Mouse (Mus musculus) forebrain, postnatal 0 days (tissue): ENCODE measurements around the gene Pmp22. TPM values are rescaled to one million over a fixed set of nuclear protein-coding genes. Genes with fewer than 3 reads are reported as not detected.

Source experiments
- ATAC-seq: fragments of 200-750 bp; cut with Nextera tagmentation; 2 replicates; pipeline ENCODE4 v1.8.0; 2017; ENCODE audit warnings: mild to moderate bottlenecking, moderate library complexity
- DNase-seq: peaks from one replicate; pipeline ENCODE4 v3.0.0-alpha.2; 2015
- H3K27ac ChIP-seq: fragments of 300-500 bp; sonication (generic); 2 replicates; pipeline ENCODE4 v1.5.1; 2014; ENCODE audit warnings: low read depth, mild to moderate bottlenecking, antibody characterized with exemption, low read length, moderate library complexity, mixed read lengths
- H3K27me3 ChIP-seq: fragments of 300-500 bp; sonication (generic); 2 replicates; pipeline ENCODE4 v1.6.1; 2014; ENCODE audit warnings: mild to moderate bottlenecking, low read length, mixed read lengths; ENCODE audit not compliant: insufficient read depth
- H3K36me3 ChIP-seq: fragments of 300-500 bp; sonication (generic); 2 replicates; pipeline ENCODE4 v1.6.1; 2014; ENCODE audit warnings: mild to moderate bottlenecking, moderate library complexity; ENCODE audit not compliant: insufficient read depth
- H3K4me1 ChIP-seq: fragments of 300-500 bp; sonication (generic); 2 replicates; pipeline ENCODE4 v1.6.1; 2014; ENCODE audit warnings: antibody characterized with exemption; ENCODE audit not compliant: insufficient read depth
- H3K4me2 ChIP-seq: fragments of 300-500 bp; sonication (generic); 2 replicates; pipeline ENCODE4 v1.6.1; 2014; ENCODE audit warnings: low read depth, mild to moderate bottlenecking, moderate library complexity
- H3K4me3 ChIP-seq: fragments of 300-500 bp; sonication (generic); 2 replicates; pipeline ENCODE4 v1.5.1; 2014; ENCODE audit warnings: low read depth, low read length, mixed read lengths
- H3K9ac ChIP-seq: fragments of 300-500 bp; sonication (generic); 2 replicates; pipeline ENCODE4 v1.6.1; 2014; ENCODE audit warnings: mild to moderate bottlenecking
- H3K9me3 ChIP-seq: fragments of 300-500 bp; sonication (generic); 2 replicates; pipeline ENCODE4 v1.6.1; 2016; ENCODE audit warnings: low read length
- CTCF ChIP-seq: sonication (generic); IDR thresholded peaks from 2 replicates; pipeline ENCODE4 v1.5.1; 2016; ENCODE audit warnings: antibody characterized with exemption, control low read depth, low read depth
- WGBS: fragments of 180-500 bp; shearing (Covaris S2); extraction: QIAGEN DNeasy Blood & Tissue Kit; methylation state at CpG from one replicate; pipeline ENCODE4 v1.1.7; 2014; 5-methylcytosine and 5-hydroxymethylcytosine counted together
- polyA plus RNA-seq: library from polyadenylated mRNA; unstranded; fragments of >200 nt; fragmentation: Nextera tagmentation; extraction: Ambion mirVana; gene quantifications from 2 replicates; pipeline ENCODE4 v1.2.1, GENCODE M21; 2015
- total RNA-seq: library from RNA; depleted of rRNA; stranded (reverse); fragments of >200 nt; gene quantifications from 2 replicates; pipeline ENCODE4 v1.2.3, GENCODE M21; 2014

Pmp22 gene
- total and polyA plus RNA-seq, 2 experiments from 2014 or later = 31.7 to 33.5 TPM

- ATAC-seq (no peak), DNase-seq (no peak)
- Histone ChIP-seq H3K4me2 (no peak overlapping the region), H3K27ac (no peak overlapping the region), H3K36me3 (no peaks in the 10 kb centered on the region), H3K9me3 (no peaks in the 10 kb centered on the region), H3K27me3 (no peaks in the 10 kb centered on the region), H3K9ac (no peak overlapping the region), H3K4me3 (no peak overlapping the region), H3K4me1 (no peaks in the 10 kb centered on the region)
- TF ChIP-seq CTCF = no peak
- WGBS = 86% methylated on average over 8 of the region's 8 CpGs
Measured at GRCm38 (mm10) chr11:63094496-63094895, 34.3 kb upstream of the Pmp22 start.

GRCm38 (mm10) chr11:63098016-63098415 lies 30.8 kb upstream of the Pmp22 start:
- DNase-seq = no peak
- Histone ChIP-seq H3K4me1 (no peaks in the 10 kb centered on the region), H3K27ac (no peak overlapping the region), H3K9ac (no peak overlapping the region), H3K27me3 (no peaks in the 10 kb centered on the region), H3K36me3 (no peaks in the 10 kb centered on the region), H3K9me3 (no peaks in the 10 kb centered on the region), H3K4me3 (no peak overlapping the region), H3K4me2 (no peak overlapping the region)
- TF ChIP-seq CTCF = no peak
- WGBS = 87% methylated on average over 3 of the region's 3 CpGs
- ATAC-seq = no peak

- DNase-seq (no peak), ATAC-seq (no peak)
- Histone ChIP-seq H3K36me3 (no peaks in the 10 kb centered on the region), H3K4me1 (no peaks in the 10 kb centered on the region), H3K27me3 (no peaks in the 10 kb centered on the region), H3K27ac (no peak overlapping the region), H3K4me2 (no peak overlapping the region), H3K9ac (no peak overlapping the region), H3K9me3 (no peaks in the 10 kb centered on the region), H3K4me3 (no peak overlapping the region)
- WGBS = 86% methylated on average over 3 of the region's 3 CpGs
- TF ChIP-seq CTCF = no peak
Measured at GRCm38 (mm10) chr11:63099390-63099789, 29.4 kb upstream of the Pmp22 start.

GRCm38 (mm10) chr11:63103256-63103655 lies 25.5 kb upstream of the Pmp22 start:
- 89% methylated on average over 7 of the region's 7 CpGs for WGBS
- ATAC-seq (no peak), DNase-seq (no peak)
- no peaks in the 10 kb centered on the region for H3K36me3 ChIP-seq
- TF ChIP-seq CTCF = no peak
- H3K4me2 ChIP-seq = no peak overlapping the region
- H3K27ac ChIP-seq = no peak overlapping the region
- H3K9ac ChIP-seq = no peak overlapping the region
- H3K4me3 ChIP-seq = no peak overlapping the region
- H3K4me1 ChIP-seq = no peaks in the 10 kb centered on the region
- no peaks in the 10 kb centered on the region for H3K9me3 ChIP-seq
- H3K27me3 ChIP-seq = no peaks in the 10 kb centered on the region

GRCm38 (mm10) chr11:63104026-63104425 lies 24.8 kb upstream of the Pmp22 start:
- Histone ChIP-seq H3K9ac (no peak overlapping the region), H3K27ac (no peak overlapping the region), H3K4me2 (no peak overlapping the region), H3K27me3 (no peaks in the 10 kb centered on the region), H3K9me3 (no peaks in the 10 kb centered on the region), H3K4me1 (no peaks in the 10 kb centered on the region), H3K4me3 (no peak overlapping the region), H3K36me3 (no peaks in the 10 kb centered on the region)
- 88% methylated on average over 2 of the region's 2 CpGs for WGBS
- DNase-seq = no peak
- no peak for TF ChIP-seq CTCF
- no peak for ATAC-seq

- DNase-seq (no peak), ATAC-seq (0 out of 2 replicates have a peak, but pooled peaks have one; percentile 20)
- Histone ChIP-seq H3K4me3 (no peak overlapping the region), H3K27me3 (no peaks in the 10 kb centered on the region), H3K36me3 (no peaks in the 10 kb centered on the region), H3K27ac (no peak overlapping the region), H3K9ac (no peak overlapping the region), H3K4me2 (no peak overlapping the region), H3K4me1 (no peaks in the 10 kb centered on the region), H3K9me3 (no peaks in the 10 kb centered on the region)
- no peak for TF ChIP-seq CTCF
- WGBS = 52% methylated on average over 1 of the region's 1 CpGs
Measured at GRCm38 (mm10) chr11:63109230-63109775, 19.5 kb upstream of the Pmp22 start.

GRCm38 (mm10) chr11:63110329-63110728 lies 18.5 kb upstream of the Pmp22 start:
- H3K36me3 ChIP-seq = no peaks in the 10 kb centered on the region
- no peak for TF ChIP-seq CTCF
- no peak overlapping the region for H3K4me2 ChIP-seq
- H3K27me3 ChIP-seq = no peaks in the 10 kb centered on the region
- WGBS = 84% methylated on average over 3 of the region's 3 CpGs
- no peak for ATAC-seq
- no peaks in the 10 kb centered on the region for H3K4me1 ChIP-seq
- H3K27ac ChIP-seq = no peak overlapping the region
- H3K9ac ChIP-seq = no peak overlapping the region
- no peak for DNase-seq
- no peak overlapping the region for H3K4me3 ChIP-seq
- H3K9me3 ChIP-seq = no peaks in the 10 kb centered on the region
